Mouse (Mus musculus): ENCODE measurements around the gene Fam178b.
"Not testable (repeated sequence)": the region's sequence is repeated elsewhere in the genome, so short reads cannot be mapped to it uniquely, and the experiment has no call there.

The Fam178b gene

DNA sequence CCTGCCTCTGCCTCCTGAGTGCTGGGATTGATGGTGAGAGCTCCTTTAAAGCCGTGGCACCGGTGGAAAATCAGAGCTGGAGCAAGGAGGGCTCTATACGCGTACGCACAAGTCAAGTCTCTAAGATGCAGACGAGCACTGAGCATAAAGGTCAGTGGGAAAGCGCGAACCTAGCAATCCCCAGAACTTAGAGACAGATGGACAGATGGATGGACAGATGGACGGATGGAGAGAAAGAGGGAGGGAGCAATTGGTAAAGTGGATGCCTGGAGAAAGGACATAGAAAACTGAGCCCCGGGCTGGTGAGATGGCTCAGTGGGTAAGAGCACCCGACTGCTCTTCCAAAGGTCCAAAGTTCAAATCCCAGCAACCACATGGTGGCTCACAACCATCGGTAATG is 142.2 kb downstream of the Fam178b start:
- peak in 1 of 2 experiments; percentile 30 for DNase-seq

DNA sequence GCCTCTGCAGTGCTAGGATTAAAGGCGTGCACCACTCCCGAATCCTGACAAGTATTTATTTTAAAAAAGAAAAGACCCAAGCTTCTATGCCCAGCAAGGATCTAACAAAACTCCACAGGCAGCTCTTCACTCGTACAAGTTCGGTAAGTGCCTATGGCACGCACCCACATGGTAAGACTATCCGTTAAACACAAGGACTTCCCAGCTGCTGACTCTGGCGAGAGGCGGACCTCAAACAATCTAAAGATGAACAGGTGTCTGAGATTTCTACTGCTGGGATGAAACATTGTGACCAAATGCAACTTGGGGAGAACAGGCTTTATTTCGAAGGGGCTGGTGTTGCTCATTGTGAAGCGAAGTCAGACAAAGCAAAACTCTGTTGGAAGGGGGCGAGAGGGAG is 142.9 kb downstream of the Fam178b start:
- DNase-seq, result peak in 1 of 2 experiments; percentile 6

DNA sequence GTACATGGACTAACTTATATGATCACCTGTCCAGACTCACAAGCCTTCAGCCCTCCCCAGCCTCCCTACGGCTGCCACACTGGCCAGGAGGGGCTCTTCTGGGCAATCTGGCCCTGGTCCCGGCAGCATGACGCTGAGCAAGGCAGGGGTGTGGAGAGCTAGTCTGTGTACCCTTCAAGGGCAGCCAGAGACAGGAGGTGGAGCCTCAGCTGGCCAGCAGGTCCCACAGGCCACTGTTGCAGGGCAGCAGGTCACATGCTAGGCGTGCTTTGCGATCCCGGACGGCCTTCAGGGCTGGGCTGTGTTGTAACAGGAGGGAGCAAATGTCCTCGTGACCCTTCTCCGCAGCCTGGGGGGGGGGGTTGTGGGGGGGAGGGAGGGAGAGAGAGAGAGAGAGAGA is 143.8 kb downstream of the Fam178b start, which contains the start of gene Gm42417:
Gm42417 (minus strand) TSS at position 244 of the 400 bp plus-strand sequence.
- peak in 1 of 2 experiments; percentile 19 for DNase-seq

DNA sequence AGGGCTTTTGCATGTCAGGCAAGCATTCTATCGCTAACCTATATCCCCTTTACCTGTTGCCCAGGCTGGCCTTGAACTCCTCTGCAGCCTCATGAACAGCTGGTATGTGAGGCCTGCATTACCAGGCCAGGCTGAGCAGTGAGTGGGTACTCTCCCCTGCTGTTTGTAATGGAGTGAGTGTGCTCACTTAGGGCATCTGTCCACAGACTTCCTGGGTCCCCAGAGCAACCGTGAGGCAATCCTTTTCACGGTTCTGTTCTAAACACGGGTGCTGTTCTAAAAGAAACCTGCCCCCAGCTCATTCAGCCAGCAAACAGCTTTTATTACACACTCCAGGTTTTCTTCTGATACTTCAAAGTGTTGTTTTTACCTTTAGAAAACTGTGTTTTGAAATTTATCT is 144.3 kb downstream of the Fam178b start:
- no peak for DNase-seq

- not testable (repeated sequence) for DNase-seq
Observed at GRCm38 (mm10) chr1:36536783-36537182, 146.2 kb downstream of the Fam178b start, which contains the start of gene Ankrd23. Gene Ankrd23, minus strand, starts transcription at chr1:36536883.

GRCm38 (mm10) chr1:36536397-36536728 is 146.6 kb downstream of the Fam178b start:
- DNase-seq, result no peak

DNA sequence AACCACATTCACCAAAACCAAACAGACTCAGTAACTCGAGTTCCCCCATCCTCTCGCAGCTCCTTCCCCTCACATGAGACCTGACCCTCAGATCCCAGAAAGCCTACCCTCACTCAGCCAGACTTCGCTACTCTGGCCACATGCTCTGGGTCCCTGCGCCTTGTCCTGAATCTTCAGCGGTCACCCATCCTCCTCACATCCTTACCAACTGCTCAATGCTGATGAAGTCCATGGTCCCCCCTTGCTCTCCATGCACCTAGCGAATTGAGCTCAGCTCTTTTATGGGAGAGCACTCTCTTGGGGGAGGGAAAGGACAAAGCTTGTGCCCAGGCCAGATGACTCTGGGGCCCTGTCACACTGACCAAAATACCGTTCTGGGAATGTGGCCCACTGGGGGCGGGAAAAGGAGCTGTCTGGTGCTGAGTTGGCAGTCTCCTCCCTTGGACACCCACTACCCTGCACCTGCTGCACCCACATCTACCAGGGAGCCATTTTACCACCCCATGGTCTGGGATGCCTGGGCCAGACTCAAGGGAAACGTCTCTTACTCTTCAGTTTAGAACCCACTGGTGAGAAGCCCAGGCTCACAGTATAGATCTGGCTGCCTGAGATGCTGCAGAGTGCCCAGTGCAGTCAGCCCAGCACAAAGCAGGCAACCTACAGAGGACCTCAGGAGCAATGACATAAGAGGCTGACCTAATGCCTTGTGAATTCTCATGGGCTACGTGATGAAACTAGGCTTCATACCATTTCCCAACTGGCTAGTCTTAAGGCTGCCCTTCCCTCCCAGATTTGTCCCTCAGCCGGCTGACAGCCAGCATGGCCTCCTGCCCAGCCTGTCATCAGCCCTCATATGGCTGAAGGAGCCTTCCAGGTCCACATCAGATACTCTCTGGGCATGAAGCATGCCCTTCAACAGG is 147.2 kb downstream of the Fam178b start:
- DNase-seq, result peak; percentile 69 to 72

- no peak for DNase-seq
Observed at GRCm38 (mm10) chr1:36534595-36535058, 148.4 kb downstream of the Fam178b start.

GRCm38 (mm10) chr1:36533546-36533945 is 149.4 kb downstream of the Fam178b start:
- DNase-seq, result no peak

GRCm38 (mm10) chr1:36531461-36531860 is 151.5 kb downstream of the Fam178b start:
- DNase-seq, result no peak

- DNase-seq, result no peak
Observed at GRCm38 (mm10) chr1:36530962-36531361, 152.0 kb downstream of the Fam178b start.

- no peak for DNase-seq
Observed at GRCm38 (mm10) chr1:36530485-36530884, 152.5 kb downstream of the Fam178b start.

DNA sequence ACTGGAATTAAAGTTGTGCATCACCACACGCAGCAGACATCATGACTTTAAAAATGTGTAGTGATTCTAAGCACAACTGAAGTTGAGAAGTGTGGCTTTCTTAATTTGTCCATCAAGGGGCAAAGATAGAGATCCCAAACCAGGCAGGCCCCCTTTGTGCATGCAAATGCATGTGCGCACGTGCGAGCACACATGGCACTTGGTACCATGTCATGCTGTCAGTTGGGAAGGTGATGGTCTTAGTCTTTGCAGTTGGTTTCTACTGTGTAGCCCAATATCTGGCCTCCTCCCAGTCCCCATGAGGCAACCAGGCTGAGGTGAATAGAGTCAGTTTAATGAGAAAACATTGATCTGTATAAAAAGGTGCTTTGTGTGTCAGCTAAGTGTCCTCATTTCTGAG is 153.1 kb downstream of the Fam178b start:
- DNase-seq, result no peak

GRCm38 (mm10) chr1:36529274-36529673 is 153.7 kb downstream of the Fam178b start:
- no peak for DNase-seq

DNA sequence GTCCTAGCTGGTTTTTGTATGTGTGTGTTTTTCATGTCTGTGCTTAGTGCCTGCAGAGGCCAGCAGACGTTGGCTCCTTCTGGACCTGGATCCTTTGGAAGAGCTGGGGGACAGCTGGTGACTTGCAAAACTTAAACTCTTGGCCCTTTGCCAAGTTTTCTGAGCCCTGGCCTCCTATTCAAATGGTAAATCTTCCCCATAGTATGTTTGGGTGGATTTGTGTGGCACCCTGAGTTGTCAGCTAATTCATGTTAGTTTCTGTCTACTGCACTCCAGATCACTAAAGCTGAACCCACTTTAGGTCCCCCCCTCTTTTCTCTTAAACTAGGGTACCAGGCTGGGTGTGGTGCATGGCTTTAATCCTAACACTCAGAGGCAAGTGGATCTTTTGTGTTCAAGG is 154.6 kb downstream of the Fam178b start:
- no peak for DNase-seq

DNA sequence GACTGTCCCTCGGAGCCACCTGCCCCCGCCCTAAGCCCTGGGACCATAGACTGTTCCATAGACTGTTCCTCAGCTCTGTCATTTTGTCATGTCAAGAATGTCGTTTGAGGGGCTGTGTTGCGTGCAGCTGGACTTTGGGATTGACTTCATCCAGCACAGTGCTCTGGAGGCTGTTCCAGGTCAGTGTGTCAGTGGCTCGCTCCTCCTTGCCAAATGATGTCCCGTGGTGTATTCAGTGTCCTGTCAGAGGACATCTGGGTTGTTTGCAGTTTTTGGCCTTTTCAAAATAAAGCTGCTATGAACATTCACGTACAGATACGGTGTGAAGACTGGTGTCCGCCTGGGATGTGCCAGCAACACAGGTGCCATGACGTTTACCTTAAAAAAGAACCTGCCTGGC is 156.1 kb downstream of the Fam178b start:
- DNase-seq, result no peak

DNA sequence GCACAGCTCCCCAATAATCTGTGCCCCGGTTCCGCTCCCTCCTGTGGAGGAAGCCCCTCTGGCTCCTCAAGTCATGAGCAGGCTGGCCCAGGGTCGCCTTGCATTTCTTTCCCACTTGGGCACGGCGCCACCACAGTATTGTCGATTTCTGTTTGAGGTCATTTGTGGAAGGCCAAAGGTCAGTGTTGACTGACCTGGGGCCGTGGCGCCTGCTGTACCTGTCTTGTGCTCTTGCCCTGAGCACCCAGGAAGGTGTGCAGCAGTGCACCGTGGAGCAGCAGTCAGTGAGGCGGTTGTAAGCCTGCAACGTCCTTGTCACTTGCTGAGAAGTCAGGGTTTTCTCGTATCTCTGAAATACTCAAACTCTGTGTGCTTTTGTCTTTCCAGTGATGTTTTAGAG is 157.2 kb downstream of the Fam178b start:
- DNase-seq, result no peak

- DNase-seq, result no peak
Observed at GRCm38 (mm10) chr1:36524058-36524457, 158.9 kb downstream of the Fam178b start.

DNA sequence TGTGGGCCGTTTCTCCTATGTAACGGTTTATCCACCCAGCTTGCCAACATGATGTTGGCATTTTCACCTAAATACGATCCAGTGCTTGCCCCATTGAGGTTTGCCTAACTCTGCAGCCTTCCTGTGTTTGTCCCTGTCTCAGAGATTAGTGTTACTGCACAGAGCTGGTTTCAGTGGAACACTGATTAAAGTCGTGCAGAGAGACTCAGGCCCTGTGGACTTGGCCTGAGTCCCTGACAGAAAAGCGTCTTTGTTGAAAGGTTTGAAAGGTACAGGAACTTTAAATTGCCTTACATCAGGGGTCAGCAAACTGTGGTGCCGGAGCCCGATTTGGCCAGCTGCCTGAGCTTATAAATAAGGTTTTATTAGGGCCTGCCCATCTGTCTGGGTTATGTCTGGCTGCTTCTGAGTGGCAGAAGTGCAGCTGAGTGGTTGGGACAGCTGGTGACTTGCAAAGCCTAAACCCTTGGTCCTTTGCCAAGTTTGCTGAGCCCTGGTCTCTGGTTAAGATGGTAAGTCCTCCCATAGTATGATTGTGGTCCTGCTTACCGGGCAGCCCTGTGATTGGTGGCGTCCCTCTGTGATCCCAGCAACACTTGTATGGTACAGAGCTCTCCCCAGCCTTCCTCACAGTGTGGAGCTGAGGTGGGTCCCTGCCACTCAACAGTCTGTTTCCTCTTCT is 159.5 kb downstream of the Fam178b start:
- DNase-seq, result no peak

GRCm38 (mm10) chr1:36522210-36522609 is 160.8 kb downstream of the Fam178b start:
- DNase-seq, result peak in 1 of 2 experiments; percentile 54

- DNase-seq, result no peak
Observed at GRCm38 (mm10) chr1:36519626-36520025, 163.4 kb downstream of the Fam178b start.

DNA sequence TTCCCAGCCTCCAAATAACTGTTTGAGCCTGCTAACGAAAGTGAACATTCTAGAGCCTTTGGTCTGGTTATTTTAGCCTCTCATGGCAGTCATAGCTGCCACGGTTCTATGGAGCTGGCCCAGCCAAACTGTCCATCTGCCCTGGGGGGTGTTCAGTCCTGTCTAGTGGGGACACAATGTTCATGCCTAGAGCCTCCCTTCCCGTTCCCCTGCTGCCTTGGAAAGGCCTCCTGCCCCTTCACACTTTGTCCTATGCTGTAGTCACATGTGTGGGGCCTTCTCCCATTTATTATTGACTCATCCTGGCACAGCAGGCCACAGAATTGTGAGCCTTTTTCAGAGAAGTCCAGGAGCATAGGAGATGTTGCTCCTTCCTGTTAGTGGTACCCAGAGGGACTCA is 164.7 kb downstream of the Fam178b start:
- DNase-seq, result peak; percentile 54 to 70

- DNase-seq, result peak; percentile 62 to 66
Observed at GRCm38 (mm10) chr1:36513718-36514117, 169.3 kb downstream of the Fam178b start.

DNA sequence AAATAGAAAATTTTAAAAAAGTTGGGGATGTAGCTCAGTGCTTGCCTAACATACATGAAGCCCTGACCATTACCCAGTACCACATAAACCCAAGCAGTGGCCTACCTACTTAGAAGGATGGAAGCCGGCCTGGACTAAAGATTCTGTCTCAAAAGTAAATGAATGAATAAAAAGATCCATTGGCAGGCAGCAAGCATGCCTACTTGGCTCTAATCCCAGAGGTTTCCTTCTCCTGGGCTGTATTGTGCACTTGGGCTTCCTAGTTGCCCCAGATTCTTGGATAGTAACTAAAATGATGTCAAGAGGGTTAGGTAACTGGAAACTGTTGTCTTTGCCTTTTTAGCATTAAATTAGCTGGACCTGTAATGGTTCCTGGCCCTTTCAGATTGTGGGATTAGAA is 169.7 kb downstream of the Fam178b start:
- no peak for DNase-seq

Measured in cerebellum, adult 18-20 months (tissue).